Mouse (Mus musculus) brain, embryonic 14.5 days (tissue): ENCODE measurements around the gene Reep1.

Experiments
- CTCF ChIP-seq: fragments of 200-500 bp; IDR thresholded peaks from 2 replicates; pipeline ENCODE4 v1.5.1; 2012; ENCODE audit warnings: inconsistent platforms, mild to moderate bottlenecking, moderate library complexity, borderline replicate concordance; ENCODE audit not compliant: insufficient read depth, insufficient read length; ENCODE audit errors: extremely low read depth
- POLR2A ChIP-seq: fragments of 200-500 bp; IDR thresholded peaks from 2 replicates; pipeline ENCODE4 v1.6.1; 2012; ENCODE audit warnings: mild to moderate bottlenecking, inconsistent platforms, borderline replicate concordance; ENCODE audit not compliant: poor library complexity, insufficient read depth, insufficient read length, severe bottlenecking; ENCODE audit errors: extremely low read depth

GRCm38 (mm10) chr6:71711201-71711600 is 3.8 kb downstream of the Reep1 start:
- no peak for TF ChIP-seq POLR2A
- no peak for TF ChIP-seq CTCF
